Mouse (Mus musculus) adrenal gland, postnatal 0 days (tissue): Measurements from ENCODE around the gene Slc8b1. TPM values are rescaled to one million over a fixed set of nuclear protein-coding genes. Genes with fewer than 3 reads are reported as not detected.

Source experiments
- polyA plus RNA-seq: library from polyadenylated mRNA; unstranded; fragments of >200 nt; fragmentation: Nextera tagmentation; extraction: Ambion mirVana; gene quantifications from 2 replicates; pipeline ENCODE4 v1.2.1, GENCODE M21; 2015

Slc8b1 gene
- polyA plus RNA-seq: 12.7 and 17.2 TPM in 2 replicates

DNA sequence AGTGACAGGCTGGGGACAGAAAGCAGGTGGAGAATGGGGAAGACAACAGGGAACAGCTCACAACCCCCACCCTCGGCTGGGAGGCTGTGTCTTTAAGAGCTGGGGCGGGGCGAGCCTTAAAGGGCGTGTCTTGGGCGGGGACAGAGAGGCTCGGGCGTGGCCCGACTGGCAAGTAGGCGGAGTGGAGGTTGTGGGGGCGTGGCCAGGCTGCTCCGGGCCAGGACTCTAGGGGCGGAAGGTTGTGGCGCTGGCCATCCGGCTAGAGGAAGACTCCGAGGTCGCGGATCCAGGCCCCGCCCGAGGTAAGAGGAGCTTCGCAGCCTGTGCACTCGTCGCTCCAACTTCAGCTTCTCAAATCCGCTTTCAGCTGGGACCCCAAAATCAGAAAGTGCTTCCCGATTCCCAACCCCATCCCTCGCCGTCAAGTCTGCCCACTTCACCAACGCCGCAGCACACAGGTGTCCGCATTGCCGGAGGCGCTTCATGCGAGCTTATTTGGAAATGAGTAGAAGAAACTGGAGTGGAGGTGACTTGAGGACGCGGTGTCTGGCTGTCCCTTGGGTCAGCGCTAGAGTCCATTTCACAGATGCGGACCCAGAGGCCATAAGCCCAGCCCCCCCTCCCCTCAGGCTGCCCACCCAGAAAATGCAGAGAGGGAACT, at the start of gene Slc8b1:
Gene Slc8b1 (plus strand): TSS at position 187 of the 661 bp plus-strand sequence.

DNA sequence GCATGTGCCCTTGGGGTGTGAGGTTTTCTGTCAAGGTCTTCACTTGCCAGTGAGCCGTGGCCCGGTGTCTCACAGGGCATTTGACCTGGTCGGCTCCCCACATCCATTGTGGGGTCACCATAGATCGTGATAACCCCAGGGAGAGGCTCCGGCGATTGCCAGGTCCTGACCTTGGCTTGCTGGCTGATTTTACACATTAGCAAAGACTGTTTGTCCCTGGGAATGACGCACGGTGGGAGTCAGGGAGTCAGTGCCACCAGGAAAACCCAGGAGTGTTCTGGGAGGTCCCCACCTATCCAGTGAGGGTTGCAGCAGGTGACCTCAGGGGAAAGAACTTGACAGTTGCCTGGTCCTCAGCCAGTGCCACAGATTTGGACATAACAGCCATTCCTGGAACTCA, 38.2 kb upstream of the Slc8b1 start, which contains the start of gene Sdsl:
Gene Sdsl (minus strand): TSS at position 41 of the 400 bp plus-strand sequence.

DNA sequence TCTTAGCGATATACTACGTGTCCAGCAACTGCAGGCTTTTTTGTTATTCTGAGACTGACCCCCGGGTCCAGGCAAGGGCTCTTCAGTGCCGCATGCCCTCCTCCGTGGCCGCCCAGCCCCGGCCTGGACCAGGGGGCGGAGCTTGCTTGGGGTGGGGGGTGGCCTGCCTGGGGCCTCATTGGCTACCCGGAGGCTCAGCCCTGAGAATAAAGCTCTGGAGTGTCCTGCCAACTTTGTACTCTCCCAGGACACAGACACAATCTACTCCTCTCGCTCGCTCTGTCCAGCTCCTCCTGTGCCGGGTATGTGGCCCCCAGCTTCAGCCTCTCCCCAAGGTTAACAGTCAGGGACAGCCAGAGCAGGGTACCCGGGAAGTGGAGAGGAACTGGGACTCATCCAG, 34.7 kb upstream of the Slc8b1 start, which contains the start of gene Sds:
Gene Sds (plus strand): TSS at position 231 of the 400 bp plus-strand sequence.

DNA sequence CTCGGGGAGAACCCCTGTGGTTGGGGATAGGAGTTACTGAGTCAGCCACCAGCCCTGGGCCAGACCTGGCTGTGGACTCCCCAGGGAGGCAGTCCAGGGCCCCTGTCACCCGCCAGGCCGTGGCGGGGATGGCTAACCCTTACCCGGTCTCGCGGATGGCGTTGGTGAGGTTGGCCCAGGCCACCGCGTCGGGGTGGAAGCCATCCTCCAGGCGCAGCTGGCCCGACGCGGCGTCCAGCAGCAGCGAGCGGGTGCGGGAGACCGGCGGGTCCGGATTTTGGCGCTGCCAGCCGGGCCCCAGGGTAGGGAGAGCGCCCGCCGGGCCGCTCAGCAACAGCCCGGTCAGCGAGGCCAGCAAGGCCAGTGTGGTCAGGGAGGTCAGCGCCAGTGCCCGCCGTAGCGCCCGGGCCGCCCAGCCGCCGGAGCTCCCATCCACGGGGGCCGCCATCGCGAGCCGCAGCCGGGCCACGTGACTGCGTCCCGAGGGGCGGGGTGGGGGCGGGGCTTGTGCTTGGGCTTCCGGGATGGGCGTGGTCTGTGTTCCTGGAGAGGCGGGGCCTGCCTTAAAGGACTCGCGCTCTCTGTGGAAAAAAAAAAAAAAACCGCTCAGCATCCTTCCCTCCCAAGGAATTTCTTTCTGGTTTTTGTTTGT, 7.7 kb upstream of the Slc8b1 start, which contains the start of gene Plbd2:
Gene Plbd2 (minus strand): TSS at position 482 of the 652 bp plus-strand sequence.

Other genes starting within 250 kb of the Slc8b1 start
- gene Lhx5, start 79.5 kb upstream of the Slc8b1 start, polyA plus RNA-seq: 0.04 TPM in 1 of 2 replicates, not detected in the other
- 41.0 and 90.2 TPM in 2 replicates for gene Sdsl, start 38.4 kb upstream of the Slc8b1 start, polyA plus RNA-seq
- 0.41 and 1.1 TPM in 2 replicates for gene Sds, start 34.6 kb upstream of the Slc8b1 start, polyA plus RNA-seq
- gene Plbd2, start 7.5 kb upstream of the Slc8b1 start, polyA plus RNA-seq: 53.4 and 89.7 TPM in 2 replicates
- gene Tpcn1, start 77.5 kb downstream of the Slc8b1 start, polyA plus RNA-seq: 15.4 and 16.2 TPM in 2 replicates
- gene Iqcd, start 77.8 kb downstream of the Slc8b1 start, polyA plus RNA-seq: 0.79 TPM in 2 replicates
- 15.7 and 18.4 TPM in 2 replicates for gene Rita1, start 101.4 kb downstream of the Slc8b1 start, polyA plus RNA-seq
- 20.4 and 25.8 TPM in 2 replicates for gene Ddx54, start 101.6 kb downstream of the Slc8b1 start, polyA plus RNA-seq
- gene Cfap73, start 123.1 kb downstream of the Slc8b1 start, polyA plus RNA-seq: 0.32 and 0.44 TPM in 2 replicates
- 0.68 and 1.5 TPM in 2 replicates for gene Rasal1, start 137.6 kb downstream of the Slc8b1 start, polyA plus RNA-seq
- 6.0 and 9.5 TPM in 2 replicates for gene Dtx1, start 200.8 kb downstream of the Slc8b1 start, polyA plus RNA-seq
- 0.70 and 0.77 TPM in 2 replicates for gene Oas2, start 238.7 kb downstream of the Slc8b1 start, polyA plus RNA-seq